Mouse (Mus musculus) stomach, postnatal 0 days (tissue): ENCODE data around the gene Zbtb6. TPM values are rescaled to one million over a fixed set of nuclear protein-coding genes. Genes with fewer than 3 reads are reported as not detected.

Experiments
- ATAC-seq: fragments of 200-750 bp; cut with Nextera tagmentation; 2 replicates; pipeline ENCODE4 v1.8.0; 2017; ENCODE audit not compliant: low FRiP score, low TSS enrichment
- DNase-seq: peaks from one replicate; pipeline ENCODE4 v3.0.0-alpha.2; 2016; ENCODE audit warnings: low spot score
- H3K27ac ChIP-seq: fragments of 300-500 bp; sonication (generic); replicated peaks from 2 replicates; pipeline ENCODE4 v1.5.1; 2014; ENCODE audit warnings: mild to moderate bottlenecking, control low read depth
- H3K27me3 ChIP-seq: fragments of 300-500 bp; sonication (generic); 2 replicates; pipeline ENCODE4 v1.6.1; 2014; ENCODE audit warnings: low read length; ENCODE audit not compliant: control insufficient read depth, insufficient read depth
- H3K36me3 ChIP-seq: fragments of 300-500 bp; sonication (generic); 2 replicates; pipeline ENCODE4 v1.6.1; 2014; ENCODE audit warnings: low read length, mixed read lengths; ENCODE audit not compliant: control insufficient read depth, insufficient read depth
- H3K4me1 ChIP-seq: fragments of 300-500 bp; sonication (generic); replicated peaks from 2 replicates; pipeline ENCODE4 v1.6.1; 2014; ENCODE audit warnings: antibody characterized with exemption; ENCODE audit not compliant: control insufficient read depth, insufficient read depth
- H3K4me2 ChIP-seq: fragments of 300-500 bp; sonication (generic); replicated peaks from 2 replicates; pipeline ENCODE4 v1.6.1; 2014; ENCODE audit warnings: low read depth, mild to moderate bottlenecking, control low read depth, moderate library complexity
- H3K4me3 ChIP-seq: fragments of 300-500 bp; sonication (generic); 2 replicates; pipeline ENCODE4 v1.5.1; 2014; ENCODE audit warnings: low read depth, low read length, control low read depth
- H3K9ac ChIP-seq: fragments of 300-500 bp; sonication (generic); 2 replicates; pipeline ENCODE4 v1.6.1; 2014; ENCODE audit warnings: mild to moderate bottlenecking, low read length, control low read depth, mixed read lengths
- H3K9me3 ChIP-seq: fragments of 300-500 bp; sonication (generic); 2 replicates; pipeline ENCODE4 v1.6.1; 2016; ENCODE audit warnings: low read length; ENCODE audit not compliant: control insufficient read depth
- CTCF ChIP-seq: IDR thresholded peaks from 2 replicates; pipeline ENCODE4 v1.5.1; 2016; ENCODE audit warnings: antibody characterized with exemption, low read depth, mild to moderate bottlenecking, moderate library complexity
- EP300 ChIP-seq: optimal IDR thresholded peaks from 2 replicates; pipeline ENCODE3; 2016; ENCODE audit warnings: antibody characterized with exemption
- WGBS: fragments of 180-500 bp; shearing (Covaris S2); extraction: QIAGEN DNeasy Blood & Tissue Kit; methylation state at CpG from one replicate; pipeline ENCODE4 v1.1.7; 2014; 5-methylcytosine and 5-hydroxymethylcytosine counted together
- polyA plus RNA-seq: library from polyadenylated mRNA; unstranded; fragments of >200 nt; fragmentation: Nextera tagmentation; extraction: Ambion mirVana; gene quantifications from 2 replicates; pipeline ENCODE4 v1.2.1, GENCODE M21; 2015

Gene Zbtb6
- polyA plus RNA-seq, 1 experiment from 2014 or later: 3.2 TPM

DNA sequence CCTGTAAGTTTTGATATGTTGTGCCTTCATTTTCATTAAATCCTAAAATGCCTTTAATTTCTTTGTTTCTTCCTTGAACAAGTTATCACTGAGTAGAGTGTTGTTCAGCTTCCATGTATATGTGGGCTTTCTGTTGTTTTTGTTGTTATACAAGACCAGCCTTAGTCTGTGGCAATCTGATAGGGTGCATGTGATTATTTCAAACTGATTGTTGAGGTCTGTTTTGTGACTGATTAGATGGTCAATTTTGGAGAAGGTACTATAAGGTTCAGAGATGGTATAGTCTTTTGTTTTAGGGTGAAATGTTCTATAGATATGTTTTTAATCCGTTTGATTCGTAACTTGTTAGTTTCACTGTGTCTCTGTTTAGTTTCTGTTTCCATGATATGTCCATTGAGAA lies 37.1 kb upstream of the Zbtb6 start:
- TF ChIP-seq EP300: no peak
- TF ChIP-seq CTCF: no peak
- DNase-seq (no peak), ATAC-seq (no peak)
- Histone ChIP-seq H3K36me3 (peaks cover 10% of the 10 kb centered on the region), H3K27me3 (no peaks in the 10 kb centered on the region), H3K9ac (no peak overlapping the region), H3K27ac (no peak overlapping the region), H3K4me3 (no peak overlapping the region), H3K4me2 (no peak overlapping the region), H3K4me1 (no peaks in the 10 kb centered on the region), H3K9me3 (no peaks in the 10 kb centered on the region)
- WGBS: 90% methylated on average over 2 of the region's 2 CpGs

DNA sequence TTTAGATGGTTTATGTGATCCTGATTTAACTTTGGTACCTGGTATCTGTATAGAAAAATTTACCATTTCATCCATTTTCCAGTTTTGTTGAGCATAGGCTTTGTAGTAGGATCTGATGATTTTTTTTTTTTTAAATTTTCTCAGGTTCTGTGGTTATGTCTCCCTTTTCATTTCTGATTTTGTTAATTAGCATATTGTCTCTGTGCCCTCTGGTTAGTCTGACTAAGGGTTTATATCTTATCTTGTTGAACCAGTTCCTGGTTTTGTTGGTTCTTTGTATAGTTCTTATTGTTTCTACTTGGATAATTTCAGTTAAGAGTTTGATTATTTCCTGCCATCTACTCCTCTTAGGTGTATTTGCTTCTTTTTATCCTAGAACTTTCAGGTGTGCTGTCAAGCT lies 36.6 kb upstream of the Zbtb6 start:
- Histone ChIP-seq H3K27me3 (no peaks in the 10 kb centered on the region), H3K27ac (no peak overlapping the region), H3K9me3 (no peaks in the 10 kb centered on the region), H3K9ac (no peak overlapping the region), H3K36me3 (peaks cover 10% of the 10 kb centered on the region), H3K4me1 (no peaks in the 10 kb centered on the region), H3K4me2 (no peak overlapping the region), H3K4me3 (no peak overlapping the region)
- ATAC-seq (no peak), DNase-seq (no peak)
- TF ChIP-seq EP300: no peak
- TF ChIP-seq CTCF: no peak

DNA sequence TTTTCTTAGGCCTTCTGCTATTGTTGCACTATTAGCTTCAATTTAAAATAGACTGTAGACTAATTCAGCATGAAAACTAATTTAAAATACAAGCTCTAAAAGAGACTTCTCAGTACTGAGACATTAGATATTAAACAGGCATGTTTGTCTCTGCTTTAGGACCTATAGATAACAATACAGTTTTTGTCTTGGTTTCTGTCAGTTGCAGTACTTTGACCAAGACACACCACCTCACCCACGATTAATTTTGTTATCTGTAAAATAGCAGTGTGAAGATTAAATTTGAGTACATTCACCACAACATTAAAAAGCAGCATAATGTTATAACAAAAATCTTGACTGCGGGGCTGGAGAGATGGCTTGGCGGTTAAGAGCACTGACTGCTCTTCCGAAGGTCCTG lies 23.3 kb upstream of the Zbtb6 start:
- Histone ChIP-seq H3K4me1 (no peaks in the 10 kb centered on the region), H3K27me3 (no peaks in the 10 kb centered on the region), H3K9ac (no peak overlapping the region), H3K27ac (no peak overlapping the region), H3K9me3 (no peaks in the 10 kb centered on the region), H3K36me3 (peaks cover 8% of the 10 kb centered on the region; the same call in 1 of the 2 replicates), H3K4me2 (no peak overlapping the region), H3K4me3 (no peak overlapping the region)
- TF ChIP-seq CTCF (no peak), EP300 (no peak)
- DNase-seq (no peak), ATAC-seq (no peak)
- WGBS: 89% methylated on average over 4 of the region's 4 CpGs

DNA sequence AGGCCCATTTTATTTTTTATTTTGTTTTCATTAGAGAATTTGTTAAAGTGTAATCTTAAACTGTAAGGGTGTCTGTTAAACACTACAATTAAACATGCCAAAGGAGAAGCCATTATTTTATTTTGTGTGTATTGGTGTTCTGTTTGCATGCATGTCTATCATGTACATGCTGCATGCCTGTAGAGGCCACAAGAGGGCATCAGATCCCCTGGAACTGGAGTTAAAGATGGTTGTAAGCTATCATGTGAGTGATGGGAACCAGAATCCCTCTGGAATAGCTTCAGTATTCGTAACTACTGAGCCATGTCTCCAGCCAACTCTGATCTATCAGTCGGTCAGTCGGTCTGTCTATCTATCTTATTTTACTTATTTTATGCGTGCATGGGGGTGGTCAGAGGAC lies 17.7 kb upstream of the Zbtb6 start:
- H3K27ac ChIP-seq: no peak overlapping the region
- no peaks in the 10 kb centered on the region for H3K4me1 ChIP-seq
- TF ChIP-seq EP300: no peak
- TF ChIP-seq CTCF: peak; percentile 42
- whole genome bisulfite sequencing: 95% methylated on average over 4 of the region's 4 CpGs
- no peaks in the 10 kb centered on the region for H3K36me3 ChIP-seq
- H3K9me3 ChIP-seq: no peaks in the 10 kb centered on the region
- H3K4me3 ChIP-seq: no peak overlapping the region
- no peak overlapping the region for H3K4me2 ChIP-seq
- no peaks in the 10 kb centered on the region for H3K27me3 ChIP-seq
- DNase-seq (no peak), ATAC-seq (no peak)
- H3K9ac ChIP-seq: no peak overlapping the region

DNA sequence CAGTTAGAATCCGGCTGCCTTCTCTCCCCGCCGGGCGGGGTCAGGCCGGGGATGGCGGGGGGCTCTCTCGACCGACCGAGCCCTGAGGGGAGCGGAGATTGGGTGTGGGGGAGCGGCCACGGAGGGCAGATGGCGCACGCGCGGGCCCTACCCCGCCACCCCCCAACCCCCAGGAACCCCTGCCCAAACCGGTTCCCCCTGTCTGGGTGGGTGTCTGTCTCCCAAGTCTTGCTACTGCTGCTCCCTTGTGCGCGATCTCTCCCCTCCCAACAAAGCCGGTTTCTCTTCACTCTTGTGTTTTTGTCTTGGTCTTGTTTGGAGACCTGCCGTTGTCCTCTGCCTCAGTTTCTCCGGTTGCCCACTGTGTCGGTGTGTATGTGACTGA lies 9.4 kb upstream of the Zbtb6 start:
- peak overlapping the region; percentile 97 for H3K9ac ChIP-seq
- peaks cover 3% of the 10 kb centered on the region; the same call in 1 of the 2 replicates for H3K4me1 ChIP-seq
- no peak for TF ChIP-seq CTCF
- no peak for TF ChIP-seq EP300
- no peaks in the 10 kb centered on the region for H3K27me3 ChIP-seq
- no peaks in the 10 kb centered on the region for H3K36me3 ChIP-seq
- H3K9me3 ChIP-seq: no peaks in the 10 kb centered on the region
- H3K27ac ChIP-seq: peak overlapping the region; percentile 95
- ATAC-seq: peak; percentile 83
- H3K4me2 ChIP-seq: peak overlapping the region; percentile 83
- no peak for DNase-seq
- under 1% methylated on average over 23 of the region's 24 CpGs for WGBS
- peak overlapping the region; percentile 93 for H3K4me3 ChIP-seq

DNA sequence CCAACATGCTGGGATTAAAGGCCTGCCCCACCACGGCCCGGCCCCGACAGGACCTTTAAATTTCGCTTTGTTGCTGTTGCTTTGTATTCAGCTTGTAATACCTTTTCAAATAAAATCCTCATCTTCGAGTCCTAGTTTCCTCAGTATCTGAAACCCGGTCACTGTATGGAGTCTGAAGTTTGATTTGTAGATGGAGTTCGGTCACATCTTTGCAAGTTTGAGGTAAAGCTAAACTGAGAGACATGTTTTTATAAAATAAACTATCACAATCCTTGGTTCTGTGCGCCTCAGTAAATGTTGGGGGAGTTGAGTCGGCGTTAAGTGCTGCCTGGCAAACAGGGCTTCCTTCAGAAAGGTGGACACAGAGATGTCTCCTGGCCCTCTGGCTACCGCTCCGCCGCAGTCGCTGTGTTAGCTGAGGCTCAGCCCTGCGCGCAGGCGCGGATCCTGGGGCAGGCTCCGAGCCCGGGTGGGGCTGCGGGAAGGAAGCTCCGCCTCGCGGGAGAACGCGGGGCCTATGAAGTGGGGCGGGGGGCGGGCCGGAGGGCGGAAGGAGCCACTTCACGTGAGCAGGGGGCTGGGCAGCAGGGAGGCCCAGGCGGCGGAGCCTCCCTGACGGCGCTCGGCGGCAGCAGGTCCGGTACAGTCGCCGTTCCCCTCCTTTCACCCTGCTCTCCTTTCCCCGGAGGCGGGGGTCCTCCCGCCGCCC lies 8.8 kb upstream of the Zbtb6 start:
- peaks cover 3% of the 10 kb centered on the region; the same call in 1 of the 2 replicates for H3K4me1 ChIP-seq
- H3K27me3 ChIP-seq: no peaks in the 10 kb centered on the region
- H3K9me3 ChIP-seq: no peaks in the 10 kb centered on the region
- peak overlapping the region; percentile 93 for H3K4me3 ChIP-seq
- WGBS: 7% methylated on average over 43 of the region's 44 CpGs
- H3K4me2 ChIP-seq: peak overlapping the region; percentile 83
- TF ChIP-seq CTCF (0 out of 2 replicates have a peak, but pooled peaks have one; percentile 8), EP300 (no peak)
- H3K27ac ChIP-seq: peak overlapping the region; percentile 95
- H3K9ac ChIP-seq: peak overlapping the region; percentile 97
- peak; percentile 97 for DNase-seq
- peak; percentile 99 for ATAC-seq
- no peaks in the 10 kb centered on the region for H3K36me3 ChIP-seq
